Mouse (Mus musculus): ENCODE data around the gene Hyal1. TPM values are rescaled to one million over a fixed set of nuclear protein-coding genes. Genes with fewer than 3 reads are reported as not detected.

Gene Hyal1
- total and polyA plus RNA-seq, 3 experiments: 0.40 to 0.59 TPM; not detected in 1

DNA sequence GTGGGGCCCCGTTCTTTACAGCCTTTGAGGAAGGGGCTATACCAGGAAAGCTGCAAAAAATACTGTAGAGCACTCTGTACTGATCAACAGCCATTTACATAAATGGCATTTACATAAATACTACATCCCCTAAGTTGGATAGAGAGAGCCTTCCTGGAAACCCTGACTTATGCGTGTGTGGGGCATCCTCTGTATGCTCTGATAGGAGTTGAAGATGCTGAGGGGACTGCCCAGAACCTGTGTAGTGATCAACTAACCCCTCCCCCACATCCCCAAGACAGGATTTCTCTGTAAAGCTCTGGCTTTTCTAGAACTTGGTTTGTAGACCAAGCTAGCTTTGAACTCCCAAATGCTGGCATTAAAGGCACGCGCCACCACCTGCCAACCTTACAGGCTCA lies 32.7 kb downstream of the Hyal1 start:
- in situ Hi-C loops (cut with MboI; ENCODE audit: low pct_ligation_motif_present, low pct_unique_long_range_greater_than_20kb, low sequenced_read_pairs): loop anchor here (5.0 kb wide), 1 partner anchor 33 kb away; no protein-coding TSS in a partner anchor
- dilution Hi-C loops (cut with MboI; ENCODE audit: extremely low pct_ligation_motif_present, extremely low pct_unique_long_range_greater_than_20kb, low sequenced_read_pairs): no loop called here
- H3K27ac ChIP-seq (ENCODE audit: insufficient read depth, low read depth): peak overlapping the region; percentile 65
- no peak for TF ChIP-seq E2F4 (IDR thresholded peaks at IDR 0.05; ENCODE audit: insufficient replicate concordance, low read depth, low read length)
- 0 out of 2 replicates have a peak, but pooled peaks have one; percentile 20 for TF ChIP-seq TBP (conservative IDR thresholded peaks at IDR 0.05; ENCODE audit: low read depth, low read length)
- TF ChIP-seq CHD2 (IDR thresholded peaks at IDR 0.05; ENCODE audit: low read length): peak; percentile 61
- TF ChIP-seq MYC (IDR thresholded peaks at IDR 0.05; ENCODE audit: low read depth, low read length): no peak
- peak; percentile 43; the same call in 1 of the 2 replicates for TF ChIP-seq ELF1 (IDR thresholded peaks at IDR 0.05; ENCODE audit: low read depth, low read length)
- TF ChIP-seq MAFK (IDR thresholded peaks at IDR 0.05; ENCODE audit: insufficient replicate concordance, low read length): no peak
- TF ChIP-seq ETS1 (conservative IDR thresholded peaks at IDR 0.05; ENCODE audit: low read depth, low read length): peak; percentile 76
- TF ChIP-seq IRF4 (IDR thresholded peaks at IDR 0.05; ENCODE audit: low read depth, low read length): peak; percentile 26; the same call in 1 of the 2 replicates
- no peak for TF ChIP-seq JUND (conservative IDR thresholded peaks at IDR 0.05; ENCODE audit: low read depth, low read length)
- 0 out of 2 replicates have a peak, but pooled peaks have one; percentile 1 for TF ChIP-seq POLR2A (IDR thresholded peaks at IDR 0.05; ENCODE audit: low read depth, low read length)
- peak; percentile 12; the same call in 1 of the 2 replicates for TF ChIP-seq MXI1 (IDR thresholded peaks at IDR 0.05; ENCODE audit: low read depth, low read length)
- peak; percentile 35; the same call in 1 of the 2 replicates for TF ChIP-seq MEF2A (IDR thresholded peaks at IDR 0.05; ENCODE audit: borderline replicate concordance, low read depth, low read length)
- DNase-seq (ENCODE audit: extremely low read depth): peak; percentile 75
- no peaks in the 10 kb centered on the region for H3K9me3 ChIP-seq (replicated peaks; ENCODE audit: low read length)
- no peak overlapping the region for H3K9ac ChIP-seq (ENCODE audit: insufficient read depth, low read depth)
- no peaks in the 10 kb centered on the region for H3K79me2 ChIP-seq (replicated peaks; ENCODE audit: control insufficient read depth, extremely low read depth, insufficient read depth, poor library complexity, severe bottlenecking)
- peaks cover 32 to 71% of the 10 kb centered on the region in 2 experiments for H3K4me1 ChIP-seq (ENCODE audit: control insufficient read depth in 1 of 2, insufficient read depth in 2 of 2)
- peaks cover 3 to 9% of the 10 kb centered on the region in 2 experiments for H3K36me3 ChIP-seq (replicated peaks in 1 of 2; ENCODE audit: control insufficient read depth in 1 of 2, insufficient read depth in 1 of 2, low read length in 1 of 2)
- peak overlapping the region; percentile 53 for H3K4me2 ChIP-seq (ENCODE audit: insufficient read depth, low read depth, poor library complexity, severe bottlenecking)
- no peaks in the 10 kb centered on the region for H3K27me3 ChIP-seq (replicated peaks)
- H3K4me3 ChIP-seq (replicated peaks in 1 of 3; ENCODE audit: low read depth in 2 of 3, low read length in 2 of 3, poor library complexity in 1 of 3): no peak overlapping the region

DNA sequence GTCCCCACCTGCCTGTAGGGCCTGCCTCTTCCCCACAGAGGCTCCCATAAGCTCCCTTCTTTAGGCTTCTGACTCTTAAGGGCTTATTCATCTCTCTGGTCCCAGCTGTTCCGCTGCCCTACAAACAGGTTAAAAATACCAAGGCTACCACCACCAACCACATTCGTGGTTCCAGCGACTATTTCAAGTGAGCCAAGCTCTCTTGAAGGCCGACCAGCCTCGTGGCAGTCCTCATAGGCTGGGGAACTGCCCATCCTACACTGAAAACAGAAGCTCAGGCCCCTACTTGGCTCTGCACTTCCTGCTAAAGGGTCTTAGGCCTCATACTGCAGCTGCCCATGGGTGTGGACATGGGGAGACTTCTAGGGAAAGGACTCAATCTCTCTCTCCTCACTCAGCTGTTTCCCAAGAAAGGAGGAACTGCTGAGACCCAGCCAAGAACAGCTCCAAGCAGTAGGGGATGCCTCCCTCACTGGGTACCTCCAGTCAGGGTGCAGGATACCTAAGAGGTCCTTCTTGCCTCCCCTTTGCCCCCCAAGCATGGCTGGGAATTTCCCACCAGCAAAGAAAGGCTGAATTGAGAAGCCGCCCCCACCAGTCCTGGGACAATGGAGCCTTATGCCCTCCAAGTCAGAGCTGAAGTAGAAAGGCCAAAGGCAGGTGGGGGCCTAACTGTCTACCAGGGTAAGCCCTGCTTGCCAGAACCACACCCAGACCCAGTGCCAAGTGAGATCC lies 34.9 kb downstream of the Hyal1 start:
- Histone ChIP-seq H3K9me3 (replicated peaks; ENCODE audit: low read length) (no peaks in the 10 kb centered on the region), H3K79me2 (replicated peaks; ENCODE audit: control insufficient read depth, extremely low read depth, insufficient read depth, poor library complexity, severe bottlenecking) (no peaks in the 10 kb centered on the region), H3K27ac (ENCODE audit: insufficient read depth, low read depth) (peak overlapping the region; percentile 84), H3K4me3 (replicated peaks in 1 of 3; ENCODE audit: low read depth in 2 of 3, low read length in 2 of 3, poor library complexity in 1 of 3) (peak overlapping the region in 2 of 3 experiments; percentile 31 to 44), H3K4me2 (ENCODE audit: insufficient read depth, low read depth, poor library complexity, severe bottlenecking) (peak overlapping the region; percentile 87; the same call in 1 of the 2 replicates), H3K9ac (ENCODE audit: insufficient read depth, low read depth) (peak overlapping the region; percentile 78), H3K4me1 (ENCODE audit: control insufficient read depth in 1 of 2, insufficient read depth in 2 of 2) (peaks cover 29 to 62% of the 10 kb centered on the region in 2 experiments), H3K27me3 (replicated peaks) (no peaks in the 10 kb centered on the region), H3K36me3 (replicated peaks in 1 of 2; ENCODE audit: control insufficient read depth in 1 of 2, insufficient read depth in 1 of 2, low read length in 1 of 2) (peaks cover 24 to 31% of the 10 kb centered on the region in 2 experiments)
- dilution Hi-C loops (cut with MboI; ENCODE audit: extremely low pct_ligation_motif_present, extremely low pct_unique_long_range_greater_than_20kb, low sequenced_read_pairs) (no loop called here), in situ Hi-C loops (cut with MboI; ENCODE audit: low pct_ligation_motif_present, low pct_unique_long_range_greater_than_20kb, low sequenced_read_pairs) (no loop called here)
- DNase-seq (ENCODE audit: extremely low read depth): peak; percentile 76
- no peak for TF ChIP-seq ZMIZ1 (IDR thresholded peaks at IDR 0.05; ENCODE audit: low read depth, low read length)
- no peak for TF ChIP-seq UBTF (IDR thresholded peaks at IDR 0.05; ENCODE audit: low read depth, low read length)
- no peak for TF ChIP-seq KAT2A (IDR thresholded peaks at IDR 0.05; ENCODE audit: insufficient replicate concordance, low read length)
- TF ChIP-seq ELF1 (IDR thresholded peaks at IDR 0.05; ENCODE audit: low read depth, low read length): peak; percentile 48
- TF ChIP-seq RCOR1 (conservative IDR thresholded peaks at IDR 0.05; ENCODE audit: low read depth, low read length): peak; percentile 41; the same call in 1 of the 2 replicates
- peak; percentile 71; the same call in 1 of the 2 replicates for TF ChIP-seq MAX (IDR thresholded peaks at IDR 0.05; ENCODE audit: low read length)
- no peak for TF ChIP-seq PAX5 (IDR thresholded peaks at IDR 0.05; ENCODE audit: low read length)
- no peak for TF ChIP-seq POLR2AphosphoS2 (IDR thresholded peaks at IDR 0.05; ENCODE audit: low read depth, low read length)
- TF ChIP-seq RAD21 (IDR thresholded peaks at IDR 0.05; ENCODE audit: low read depth, low read length): no peak
- TF ChIP-seq USF2 (conservative IDR thresholded peaks at IDR 0.05; ENCODE audit: low read depth, low read length): no peak
- TF ChIP-seq POLR2A (IDR thresholded peaks at IDR 0.05; ENCODE audit: low read depth, low read length): no peak
- 0 out of 2 replicates have a peak, but pooled peaks have one; percentile 11 for TF ChIP-seq TBP (conservative IDR thresholded peaks at IDR 0.05; ENCODE audit: low read depth, low read length)
- no peak for TF ChIP-seq MXI1 (IDR thresholded peaks at IDR 0.05; ENCODE audit: low read depth, low read length)
- peak; percentile 50; the same call in 1 of the 2 replicates for TF ChIP-seq TCF12 (IDR thresholded peaks at IDR 0.05; ENCODE audit: low read depth, low read length)
- TF ChIP-seq EP300 (IDR thresholded peaks at IDR 0.05; ENCODE audit: low read length): no peak
- peak; percentile 77 for TF ChIP-seq ETS1 (conservative IDR thresholded peaks at IDR 0.05; ENCODE audit: low read depth, low read length)
- TF ChIP-seq USF1 (IDR thresholded peaks at IDR 0.05; ENCODE audit: low read depth, low read length): no peak
- TF ChIP-seq CTCF (conservative IDR thresholded peaks at IDR 0.05 in 1 of 2, IDR thresholded peaks at IDR 0.05 in 1 of 2; ENCODE audit: low read depth in 2 of 2, low read length in 2 of 2): no peak
- no peak for TF ChIP-seq GABPA (IDR thresholded peaks at IDR 0.05; ENCODE audit: insufficient replicate concordance, low read depth, low read length)
- no peak for TF ChIP-seq IRF4 (IDR thresholded peaks at IDR 0.05; ENCODE audit: low read depth, low read length)
- 0 out of 2 replicates have a peak, but pooled peaks have one; percentile 53 for TF ChIP-seq MYC (IDR thresholded peaks at IDR 0.05; ENCODE audit: low read depth, low read length)
- no peak for TF ChIP-seq NRF1 (IDR thresholded peaks at IDR 0.05; ENCODE audit: low read depth, low read length)
- no peak for TF ChIP-seq MAFK (IDR thresholded peaks at IDR 0.05; ENCODE audit: insufficient replicate concordance, low read length)
- TF ChIP-seq BHLHE40 (IDR thresholded peaks at IDR 0.05; ENCODE audit: low read depth, low read length): no peak
- no peak for TF ChIP-seq CHD2 (IDR thresholded peaks at IDR 0.05; ENCODE audit: low read length)
